Mouse (Mus musculus): ENCODE data around the gene Zfp947.
"Not testable (repeated sequence)": the region's sequence is repeated elsewhere in the genome, so short reads cannot be mapped to it uniquely, and the experiment has no call there.

Gene Zfp947

GRCm38 (mm10) chr17:22165722-22166294, at the start of gene Zfp947:
Zfp947 (minus strand) TSS chr17:22166190.
- not testable (repeated sequence) for DNase-seq (ENCODE audit: low spot score in 2 of 2)

GRCm38 (mm10) chr17:22165304-22165703, 686 bp downstream of the Zfp947 start:
- not testable (repeated sequence) for DNase-seq (ENCODE audit: low spot score in 2 of 2)

- DNase-seq (ENCODE audit: low spot score in 2 of 2): not testable (repeated sequence)
Observed at GRCm38 (mm10) chr17:22153951-22154350, 12.0 kb downstream of the Zfp947 start.

GRCm38 (mm10) chr17:22118770-22119169, 47.2 kb downstream of the Zfp947 start:
- no peak for DNase-seq (ENCODE audit: low spot score in 2 of 2)

All from spleen, postnatal 4 days (tissue).